Mouse (Mus musculus): Measurements from ENCODE around the gene Olfr773.
"Not testable (repeated sequence)": the region's sequence is repeated elsewhere in the genome, so short reads cannot be mapped to it uniquely, and the experiment has no call there.

Olfr773 gene

DNA sequence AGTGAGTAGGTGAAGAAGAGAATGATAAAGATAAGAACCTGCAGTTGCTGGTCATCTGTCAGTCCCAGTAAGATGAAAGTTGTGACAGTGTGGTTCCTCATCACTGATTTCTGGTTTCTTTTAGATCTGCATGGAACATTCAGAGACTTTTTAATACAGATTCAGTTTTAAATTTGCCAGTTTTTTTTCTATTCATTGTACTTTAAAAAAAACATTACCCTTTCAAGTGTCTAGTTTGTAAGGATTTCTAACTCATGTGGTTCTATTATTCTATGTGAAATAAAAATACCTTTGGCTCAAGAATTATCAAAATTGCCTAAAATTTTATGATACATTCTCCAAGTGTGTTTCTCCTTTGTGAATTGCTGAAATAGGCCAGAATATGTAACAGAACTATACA lies at the start of gene Olfr773:
TSS of gene Olfr773 (minus strand) at position 101 of the 400 bp plus-strand sequence.
- not testable (repeated sequence) for DNase-seq (ENCODE audit: low spot score)

- DNase-seq (ENCODE audit: low spot score): no peak
These were observed 48.7 kb upstream of the Olfr773 start, which contains the start of gene Olfr774 for GRCm38 (mm10) chr10:129235904-129236303. Gene Olfr774 (plus strand): TSS chr10:129236204.

- DNase-seq (ENCODE audit: low spot score): peak; percentile 3
These were observed 43.5 kb upstream of the Olfr773 start for GRCm38 (mm10) chr10:129230737-129231136.

GRCm38 (mm10) chr10:129177821-129178220 lies 9.4 kb downstream of the Olfr773 start, which contains the start of gene Olfr772:
Gene Olfr772 (minus strand): TSS chr10:129177921.
- DNase-seq (ENCODE audit: low spot score): not testable (repeated sequence)

DNA sequence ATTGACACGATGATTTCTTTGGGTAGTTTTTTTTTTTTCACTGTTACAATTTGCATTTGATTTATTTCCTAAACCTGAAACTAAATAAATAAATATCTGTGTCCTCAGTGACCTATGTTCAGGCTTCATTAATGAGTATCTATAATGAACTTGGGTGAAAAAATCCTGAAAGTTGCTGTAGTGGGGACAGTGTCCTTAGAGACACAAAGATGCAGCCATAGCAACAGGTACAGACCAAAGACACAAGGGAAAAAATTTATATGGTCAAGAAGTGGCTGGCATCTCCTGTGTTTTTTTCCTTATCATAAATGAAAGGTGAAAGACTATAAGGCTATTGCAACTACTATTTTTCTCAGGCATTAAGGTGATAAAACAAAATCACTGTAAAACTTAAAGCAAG lies 22.6 kb downstream of the Olfr773 start, which contains the start of gene Olfr771:
TSS of gene Olfr771 (minus strand) at position 101 of the 400 bp plus-strand sequence.
- DNase-seq (ENCODE audit: low spot score): no peak

- no peak for DNase-seq (ENCODE audit: low spot score)
These were observed 48.3 kb downstream of the Olfr773 start, which contains the start of gene Olfr770 for GRCm38 (mm10) chr10:129138898-129139297. Gene Olfr770 (minus strand): TSS chr10:129138998.

All from layer of hippocampus, adult 11-12 months (tissue).